In the genomic region with DNA sequence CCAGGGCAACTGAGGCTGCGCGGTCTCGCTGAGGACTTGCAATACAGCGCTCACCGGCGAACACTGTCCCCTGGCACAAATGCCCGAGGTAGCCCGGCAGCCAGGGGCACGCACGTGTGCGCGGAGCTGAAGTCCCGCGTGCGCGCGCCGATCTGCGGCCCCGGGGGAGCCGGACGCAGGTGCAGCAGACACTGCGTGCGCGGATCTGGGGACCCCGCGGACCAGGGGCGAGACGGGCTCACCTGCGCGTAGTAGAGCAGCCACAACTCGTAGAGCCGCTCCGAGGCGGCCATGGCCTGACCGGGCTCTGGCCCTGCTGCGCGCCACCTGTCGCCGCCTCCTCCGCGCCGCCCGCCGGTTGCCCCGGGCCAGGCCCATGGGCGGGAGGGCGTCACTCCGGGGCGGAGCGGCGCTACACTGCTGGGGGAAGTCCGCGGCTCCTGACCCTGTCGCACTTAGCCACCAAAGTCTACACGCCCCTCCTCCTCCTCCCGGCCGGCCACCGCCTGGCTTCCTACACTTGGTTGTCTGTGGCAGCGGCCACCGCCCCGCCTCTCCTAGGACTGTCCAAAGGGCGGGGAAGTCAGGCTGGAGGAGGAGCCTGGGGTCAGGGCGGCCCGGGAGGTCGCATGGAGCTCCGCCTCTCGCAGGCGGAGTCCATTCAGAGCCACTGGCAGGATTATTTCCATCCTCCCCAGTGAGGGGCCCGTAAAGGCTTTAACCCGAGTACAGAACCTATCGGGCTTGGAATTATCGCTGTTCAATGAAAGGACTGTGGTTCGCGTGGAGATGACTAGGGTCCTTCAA, we compare ENCODE assay signal across 8 mouse cellular contexts. TPM values are rescaled to one million over a fixed set of nuclear protein-coding genes. Genes with fewer than 3 reads are reported as not detected.
DNase-seq lines count a peak whose midpoint lies in the region; ATAC-seq and TF ChIP-seq lines count a peak whose summit lies in the region.

Nbeal2 (minus strand) TSS at position 507 of the 807 bp plus-strand sequence.

- no peaks in the 10 kb centered on the region for H3K9me3 ChIP-seq in erythroblast, embryonic 14.5 days (ENCODE audit: control insufficient read depth, low read length)
- H3K9me3 ChIP-seq in heart, embryonic 11.5 days (replicated peaks; ENCODE audit: control insufficient read depth, low read length) = no peaks in the 10 kb centered on the region
- no peaks in the 10 kb centered on the region for H3K9me3 ChIP-seq in kidney, embryonic 16.5 days (ENCODE audit: low read length)

- H3K9ac ChIP-seq in heart, embryonic 11.5 days (ENCODE audit: low read depth, low read length) = peak within 1 kb of the TSS; percentile 78
- peak within 1 kb of the TSS; percentile 76 for H3K9ac ChIP-seq in kidney, embryonic 16.5 days (replicated peaks; ENCODE audit: low read length)

- peaks cover 56% of the 10 kb centered on the region for H3K4me1 ChIP-seq in erythroblast, embryonic 14.5 days (ENCODE audit: control insufficient read depth)
- peaks cover 42% of the 10 kb centered on the region for H3K4me1 ChIP-seq in heart, embryonic 11.5 days (ENCODE audit: control insufficient read depth, insufficient read depth, low read length)
- peaks cover 33% of the 10 kb centered on the region for H3K4me1 ChIP-seq in kidney, embryonic 16.5 days (ENCODE audit: insufficient read depth, low read length)

- H3K27me3 ChIP-seq in C2C12 (ENCODE audit: control insufficient read depth, insufficient read depth, insufficient read length) = no peaks in the 10 kb centered on the region
- H3K27me3 ChIP-seq in erythroblast, embryonic 14.5 days (ENCODE audit: control insufficient read depth) = peaks cover 37% of the 10 kb centered on the region
- H3K27me3 ChIP-seq in heart, embryonic 11.5 days (ENCODE audit: control insufficient read depth, insufficient read depth, low read length) = peaks cover 13% of the 10 kb centered on the region
- no peaks in the 10 kb centered on the region for H3K27me3 ChIP-seq in kidney, embryonic 16.5 days (ENCODE audit: insufficient read depth, low read length)

- peak within 1 kb of the TSS; percentile 51 for H3K4me3 ChIP-seq in C2C12 (ENCODE audit: insufficient read depth, poor library complexity, severe bottlenecking)
- H3K4me3 ChIP-seq in erythroblast, embryonic 14.5 days (replicated peaks) = peak within 1 kb of the TSS; percentile 75
- peak within 1 kb of the TSS; percentile 79 for H3K4me3 ChIP-seq in heart, embryonic 11.5 days (ENCODE audit: low read depth, low read length)
- H3K4me3 ChIP-seq in kidney, embryonic 16.5 days (ENCODE audit: low read length) = peak within 1 kb of the TSS; percentile 63

- no peaks in the 10 kb centered on the region for H3K36me3 ChIP-seq in C2C12 (ENCODE audit: control insufficient read depth, insufficient read depth)
- peaks cover 4% of the 10 kb centered on the region for H3K36me3 ChIP-seq in erythroblast, embryonic 14.5 days (ENCODE audit: control insufficient read depth)
- no peaks in the 10 kb centered on the region for H3K36me3 ChIP-seq in heart, embryonic 11.5 days (ENCODE audit: control insufficient read depth, insufficient read depth, low read length)
- H3K36me3 ChIP-seq in kidney, embryonic 16.5 days (ENCODE audit: insufficient read depth, low read length) = no peaks in the 10 kb centered on the region

- peak within 1 kb of the TSS; percentile 74 for H3ac ChIP-seq in C2C12 (ENCODE audit: control insufficient read depth, insufficient read length, low read depth)

- H3K79me2 ChIP-seq in C2C12 (ENCODE audit: control insufficient read depth, insufficient read depth) = peaks cover 22% of the 10 kb centered on the region

- DNase-seq in brain, adult 2 months (ENCODE audit: low read depth, low spot score) = peak; percentile 91
- DNase-seq in liver = peak; percentile 98
- peak; percentile 96 for DNase-seq in monocyte, adult 2 months (ENCODE audit: low read depth in 1 of 2, low spot score in 2 of 2)
- DNase-seq in spleen, postnatal 14 days (ENCODE audit: low spot score in 2 of 2) = peak; percentile 82

- WGBS in heart, embryonic 11.5 days (ENCODE audit: insufficient replicate concordance) = under 1% methylated on average over 75 of the region's 75 CpGs
- under 1% methylated on average over 75 of the region's 75 CpGs for WGBS in kidney, embryonic 16.5 days

- H3K27ac ChIP-seq in heart, embryonic 11.5 days (ENCODE audit: low read depth, low read length) = peak within 1 kb of the TSS; percentile 54
- H3K27ac ChIP-seq in kidney, embryonic 16.5 days (ENCODE audit: low read length) = peak within 1 kb of the TSS; percentile 63

- TF ChIP-seq CTCF in C2C12 (IDR thresholded peaks at IDR 0.05; ENCODE audit: control insufficient read depth, insufficient read depth, insufficient read length) = peak; percentile 2

- peaks cover 20% of the 10 kb centered on the region for H3K79me3 ChIP-seq in C2C12 (ENCODE audit: low read depth)

- ATAC-seq in heart, embryonic 11.5 days (replicated peaks; ENCODE audit: insufficient number of reproducible peaks, low FRiP score, low TSS enrichment) = peak; percentile 92
- ATAC-seq in kidney, embryonic 16.5 days (ENCODE audit: low FRiP score, low TSS enrichment) = peak; percentile 94

- peak within 1 kb of the TSS; percentile 99 for H3K4me2 ChIP-seq in heart, embryonic 11.5 days
- H3K4me2 ChIP-seq in kidney, embryonic 16.5 days (replicated peaks; ENCODE audit: low read depth, low read length) = peak within 1 kb of the TSS; percentile 80

TF ChIP-seq in C2C12, 6 proteins besides CTCF, POLR2A, EP300 and RAD21:
- TF ChIP-seq MYOG (IDR thresholded peaks at IDR 0.05; ENCODE audit: control insufficient read depth, extremely low read depth, insufficient read length) = no peak
- peak; percentile 13 for TF ChIP-seq MYOD1 (IDR thresholded peaks at IDR 0.05; ENCODE audit: control insufficient read depth, insufficient read length, low read depth)
- TF ChIP-seq CEBPB (IDR thresholded peaks at IDR 0.05; ENCODE audit: low read depth) = no peak
TF ChIP-seq in C2C12: peak in this region for 1.

RNA-seq across cellular contexts. Expression of gene Nbeal2, which starts in this region (rescaled TPM):
- polyA plus RNA-seq in C2C12 (2012; fragmentation: generic; extraction: Trizol) = 3.3 TPM
- polyA plus RNA-seq in erythroblast, embryonic 14.5 days (2012) = 0.26 and 0.65 TPM in 2 replicates
- polyA plus RNA-seq in heart, embryonic 11.5 days (2014; fragmentation: Nextera tagmentation; extraction: Ambion mirVana) = 1.4 and 1.6 TPM in 2 replicates
- 4.8 and 5.0 TPM in 2 replicates for polyA plus RNA-seq in kidney, embryonic 16.5 days (2015; fragmentation: Nextera tagmentation; extraction: Ambion mirVana)

Comparison
In these comparisons a context has a peak if more than half of its experiments do, and no peak if none do; other contexts are left out.
1. Peak in every context shown above with its lines: DNase-seq, ATAC-seq, H3K4me3 ChIP-seq and H3K27ac ChIP-seq.